Mouse (Mus musculus) CD4-positive helper T cell, adult 2 months (primary cell): ENCODE results near the gene Olfr720.

Experiments
- DNase-seq: peaks from one replicate; pipeline ENCODE4 v3.0.0-alpha.2; 2012; ENCODE audit warnings: low read depth, missing footprints, low spot score

The Olfr720 gene

DNA sequence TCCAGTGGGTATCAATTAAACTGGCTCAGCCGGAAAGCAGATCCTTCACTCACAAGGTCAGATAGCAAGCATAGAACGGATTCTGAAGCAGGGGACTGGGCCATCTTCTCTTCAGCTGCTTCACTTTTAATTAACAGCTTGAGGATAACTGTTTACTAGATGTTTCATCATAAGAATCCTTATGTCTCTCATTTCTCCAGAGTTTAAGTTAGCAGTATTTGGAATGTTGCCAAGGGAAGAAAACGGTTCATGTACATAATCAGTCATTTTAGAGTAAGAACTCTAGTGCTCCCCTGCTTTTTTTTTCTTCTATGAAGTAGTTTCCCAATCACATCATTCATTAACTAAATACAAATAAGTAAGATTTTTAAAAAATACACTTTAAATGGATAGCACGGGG, at the start of gene Olfr720:
Gene Olfr720 (minus strand): TSS at position 101 of the 400 bp plus-strand sequence.
- no peak for DNase-seq
